Mouse (Mus musculus): ENCODE measurements around the gene Epdr1.
A peak's percentile ranks its signal among the peaks of the same experiment; 100 is the strongest.

Gene Epdr1

GRCm38 (mm10) chr13:19619216-19619927 lies at the start of gene Epdr1:
Gene Epdr1, minus strand, starts transcription at chr13:19619927.
- DNase-seq: peak; percentile 47

GRCm38 (mm10) chr13:19668355-19669140 lies 48.8 kb upstream of the Epdr1 start:
- no peak for DNase-seq

- DNase-seq: no peak
Measured at GRCm38 (mm10) chr13:19652405-19652804, 32.7 kb upstream of the Epdr1 start.

GRCm38 (mm10) chr13:19649824-19650223 lies 30.1 kb upstream of the Epdr1 start:
- no peak for DNase-seq

DNA sequence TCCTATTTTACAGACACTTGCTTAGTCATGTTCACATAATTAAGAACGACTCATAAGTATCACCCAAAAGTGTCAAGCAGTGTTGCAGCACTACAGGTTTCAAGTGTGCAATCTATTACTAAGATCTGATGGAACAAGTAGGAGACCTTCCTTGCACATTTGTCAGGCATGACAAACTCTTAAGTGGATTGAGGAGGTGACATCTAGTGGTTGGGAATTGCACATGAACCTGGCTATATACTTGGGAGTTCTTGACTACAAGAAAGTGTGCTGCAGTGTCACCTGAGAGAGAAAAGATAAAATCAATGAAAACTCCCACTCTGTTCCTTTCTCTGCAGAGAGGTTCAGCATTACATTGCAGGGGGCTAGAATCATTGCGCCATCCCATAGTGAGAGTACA lies 24.5 kb upstream of the Epdr1 start:
- no peak for DNase-seq

DNA sequence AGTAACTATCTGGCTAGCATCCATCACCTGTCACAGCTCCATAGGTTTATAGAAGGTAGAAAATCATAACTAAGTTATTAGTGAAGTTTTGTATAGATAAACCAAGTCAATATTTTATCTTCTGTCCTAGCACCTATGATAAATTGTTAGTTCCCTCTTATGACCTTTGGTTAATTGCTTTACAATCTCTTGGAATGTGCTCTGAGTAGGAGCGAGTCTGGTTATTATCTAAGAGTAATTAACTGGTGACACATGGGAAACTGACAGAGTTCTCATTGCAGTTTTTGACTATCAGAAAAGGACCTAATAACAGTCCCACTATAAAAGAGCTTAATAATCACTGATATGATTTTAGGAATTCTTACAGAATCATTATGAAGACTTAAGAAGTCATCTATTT lies 23.8 kb upstream of the Epdr1 start:
- no peak for DNase-seq

DNA sequence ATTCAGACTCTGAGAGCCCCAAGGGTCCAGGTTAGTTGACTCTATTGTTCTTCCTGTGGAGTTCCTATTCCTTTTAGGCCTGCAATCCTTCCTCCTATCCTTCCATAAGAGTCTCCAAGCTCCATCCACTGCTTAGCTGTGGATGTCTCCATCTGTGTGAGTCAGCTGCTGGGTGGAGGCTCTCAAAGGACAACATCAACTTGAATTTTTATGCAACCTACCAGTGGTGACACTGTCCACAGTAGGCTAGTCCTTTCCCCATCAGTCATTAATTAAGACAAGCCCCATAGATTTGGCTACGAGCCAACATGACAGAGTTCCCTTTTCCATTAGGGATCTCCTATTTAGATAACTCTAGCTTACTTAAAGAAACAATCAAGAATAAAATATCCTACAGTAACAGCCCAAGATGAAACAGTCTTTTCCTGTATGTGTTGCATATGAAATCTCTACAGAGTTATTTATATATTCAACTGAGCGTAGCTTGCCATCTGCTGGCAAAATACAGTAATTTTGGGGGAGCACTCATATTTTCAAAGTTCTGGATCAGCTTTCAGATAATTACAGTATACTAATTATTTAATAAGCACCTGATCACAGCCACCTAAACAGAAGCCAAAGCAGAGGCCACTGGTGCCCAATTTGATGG lies 20.6 kb upstream of the Epdr1 start:
- DNase-seq: no peak

- DNase-seq: peak; percentile 21
Measured at GRCm38 (mm10) chr13:19636131-19636530, 16.4 kb upstream of the Epdr1 start.

DNA sequence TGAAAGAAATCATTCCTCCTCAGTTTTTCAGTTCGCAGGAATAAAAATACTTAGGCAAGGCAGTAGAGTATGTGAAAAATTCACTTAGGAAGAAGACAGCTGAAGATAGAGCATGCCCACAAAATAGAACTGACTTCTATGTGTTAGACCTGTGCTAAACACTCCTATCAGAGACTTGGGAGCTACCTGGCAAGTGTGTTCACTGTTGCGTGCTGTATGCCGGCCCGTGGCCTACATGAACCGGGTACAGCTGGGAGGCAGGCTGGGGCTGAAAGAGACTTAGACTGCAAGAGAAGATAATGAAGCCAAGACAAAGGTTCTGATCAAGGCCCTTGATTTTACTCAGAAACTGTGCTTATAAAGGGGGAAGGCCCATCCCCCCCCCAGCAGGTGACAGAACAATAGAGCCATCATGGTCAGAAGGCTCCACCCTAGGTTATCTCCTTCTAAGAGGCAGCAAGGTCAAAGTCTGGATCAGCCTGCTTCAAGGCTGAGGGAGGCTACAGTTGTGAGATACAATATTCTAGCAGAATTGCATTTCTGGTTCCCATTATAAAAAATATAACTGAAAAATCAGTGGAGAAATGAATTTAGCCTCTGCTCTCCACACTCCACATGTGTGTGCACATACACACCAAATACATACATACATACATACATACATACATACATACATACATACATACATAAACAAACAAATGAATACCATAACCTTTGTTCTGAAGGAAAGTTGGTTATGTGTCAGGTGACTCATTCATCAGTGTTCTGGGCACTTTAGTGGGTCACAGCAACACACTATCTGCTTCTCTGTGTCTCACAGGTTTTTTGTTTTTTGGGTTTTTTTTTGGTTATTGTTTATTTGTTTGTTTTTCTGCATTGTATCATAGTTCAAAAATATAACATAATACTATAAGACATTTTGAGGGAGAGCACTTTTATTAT lies 11.3 kb upstream of the Epdr1 start:
- no peak for DNase-seq

GRCm38 (mm10) chr13:19626473-19626872 lies 6.7 kb upstream of the Epdr1 start:
- DNase-seq: no peak

DNA sequence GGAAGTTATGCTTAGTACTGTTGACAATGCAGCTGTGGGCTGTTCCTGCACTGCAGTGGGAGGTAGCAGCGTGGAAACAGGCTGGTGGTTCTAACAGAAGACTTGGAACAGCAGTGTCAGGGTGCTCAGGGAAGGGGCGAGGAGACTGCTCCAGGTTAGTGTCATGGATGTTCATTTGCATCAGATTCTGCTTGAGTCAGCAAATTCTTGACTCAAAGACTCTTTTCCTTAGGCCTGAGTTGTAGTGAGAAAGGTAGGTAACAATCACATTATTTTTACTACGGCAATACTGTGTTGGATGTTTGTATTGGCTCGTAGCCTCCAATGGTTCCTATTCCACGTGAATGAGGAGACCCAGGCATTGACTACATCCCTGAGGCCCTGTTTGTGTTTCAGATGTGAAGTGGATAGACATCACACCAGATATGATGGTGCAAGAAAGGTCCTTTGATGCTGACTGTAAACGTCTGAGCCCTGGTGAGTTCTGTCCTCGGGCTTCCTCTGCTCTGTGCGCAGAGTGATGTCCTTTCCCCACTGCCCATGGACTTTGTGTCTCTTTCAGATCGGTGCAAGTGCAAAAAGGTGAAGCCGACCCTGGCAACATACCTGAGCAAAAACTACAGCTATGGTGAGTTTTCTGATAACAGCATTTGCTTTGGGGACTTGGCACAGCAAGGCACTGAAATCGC lies 5.0 kb upstream of the Epdr1 start:
- no peak for DNase-seq

DNA sequence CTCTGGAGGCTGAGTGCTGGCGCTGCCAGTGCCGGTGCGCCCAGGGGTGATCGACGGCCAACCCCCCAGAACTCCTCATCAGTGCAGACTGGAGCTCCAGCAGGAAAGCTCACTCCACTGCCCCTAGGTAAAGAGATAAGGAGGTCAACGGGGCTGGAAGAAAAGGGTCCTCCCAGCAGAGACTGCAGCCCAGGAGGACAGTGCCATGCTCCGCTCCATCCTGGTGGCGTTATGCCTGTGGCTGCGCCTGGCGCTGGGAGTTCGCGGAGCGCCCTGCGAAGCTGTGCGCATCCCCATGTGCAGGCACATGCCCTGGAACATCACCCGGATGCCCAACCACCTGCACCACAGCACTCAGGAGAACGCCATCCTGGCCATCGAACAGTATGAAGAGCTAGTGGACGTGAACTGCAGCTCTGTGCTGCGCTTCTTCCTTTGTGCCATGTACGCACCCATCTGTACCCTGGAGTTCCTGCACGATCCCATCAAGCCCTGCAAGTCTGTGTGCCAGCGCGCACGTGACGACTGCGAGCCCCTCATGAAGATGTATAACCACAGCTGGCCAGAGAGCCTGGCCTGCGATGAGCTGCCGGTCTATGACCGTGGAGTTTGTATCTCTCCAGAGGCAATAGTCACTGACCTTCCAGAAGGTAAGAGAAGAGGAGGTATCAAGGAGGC lies 3.6 kb upstream of the Epdr1 start:
- no peak for DNase-seq

- DNase-seq: peak; percentile 43
Measured at GRCm38 (mm10) chr13:19622573-19623227, 3.0 kb upstream of the Epdr1 start, which contains the start of gene Sfrp4. Gene Sfrp4, plus strand, starts transcription at chr13:19623104.

DNA sequence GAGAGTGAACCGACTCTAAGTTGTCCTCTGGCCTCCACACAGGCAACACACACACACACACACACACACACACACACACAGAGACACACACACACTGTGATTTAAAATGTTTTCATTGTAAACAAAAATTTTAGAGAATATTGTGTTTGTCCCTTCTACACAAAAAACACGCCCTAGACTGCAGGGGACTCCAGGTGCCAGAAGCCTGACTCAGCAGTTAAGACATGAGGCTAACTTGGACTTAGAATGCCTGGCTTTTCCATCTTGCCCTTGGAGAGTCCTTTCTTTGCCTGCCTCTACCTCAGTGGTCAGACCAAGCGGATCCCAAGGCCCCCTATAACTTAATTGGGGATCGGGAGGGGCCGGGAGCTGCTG lies 899 bp downstream of the Epdr1 start:
- no peak for DNase-seq

DNA sequence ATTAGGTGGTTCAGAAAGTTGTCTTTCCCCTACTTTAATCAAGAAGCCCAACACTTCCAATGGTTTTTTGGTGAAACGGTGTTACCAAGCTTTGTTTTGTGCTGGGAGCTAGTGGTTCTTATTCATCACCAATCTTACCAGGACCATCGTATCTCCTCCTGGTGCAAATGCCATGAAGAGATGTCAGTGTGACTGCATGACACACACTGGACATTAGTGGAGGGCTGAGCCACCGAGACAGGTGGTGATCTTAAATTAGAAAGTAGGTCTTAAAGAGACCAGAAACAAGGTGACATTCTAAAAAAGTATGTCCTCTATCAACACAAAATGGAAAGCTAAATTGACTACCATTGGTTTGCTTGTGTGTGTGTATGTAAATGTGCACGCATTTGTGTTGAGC lies 1.6 kb downstream of the Epdr1 start:
- DNase-seq: no peak

GRCm38 (mm10) chr13:19614311-19614710 lies 5.4 kb downstream of the Epdr1 start:
- DNase-seq: no peak

DNA sequence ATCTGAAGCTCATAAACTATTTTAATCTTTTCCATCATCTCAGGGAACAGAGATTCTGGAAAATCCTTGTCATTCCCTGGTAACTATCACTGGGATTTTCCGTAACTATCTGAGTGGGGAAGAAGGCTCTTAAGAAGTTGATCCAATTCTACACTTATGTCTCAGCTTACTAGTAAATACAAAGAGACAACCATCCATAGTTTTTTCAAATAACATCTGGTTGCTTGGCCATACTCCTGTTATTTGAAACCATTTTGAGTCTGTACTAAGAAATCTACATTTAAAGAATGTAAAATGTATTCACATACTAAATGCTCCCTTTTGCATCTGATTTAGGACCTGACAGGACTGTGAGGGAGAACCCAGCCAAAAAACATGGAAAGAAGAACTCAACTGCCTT lies 6.3 kb downstream of the Epdr1 start:
- DNase-seq: no peak

DNA sequence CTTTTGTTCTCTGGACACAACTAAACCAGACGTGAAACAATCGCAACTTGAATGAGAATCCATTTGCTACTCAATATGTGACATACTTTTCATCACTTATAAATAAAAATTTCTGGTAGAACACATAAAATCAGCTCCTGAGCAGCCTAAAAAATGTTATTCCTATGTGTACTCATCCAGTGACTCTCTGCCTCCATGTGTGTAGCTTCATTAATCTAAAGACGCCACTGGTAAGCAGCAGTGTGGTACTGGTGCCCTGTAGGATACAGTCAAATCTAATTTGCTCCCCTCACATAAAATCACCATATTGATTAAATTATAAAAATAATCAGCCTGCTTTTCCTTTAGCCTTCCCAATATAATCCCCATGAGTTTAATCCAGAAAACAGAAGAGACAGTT lies 6.8 kb downstream of the Epdr1 start:
- no peak for DNase-seq

- no peak for DNase-seq
Measured at GRCm38 (mm10) chr13:19612348-19612747, 7.4 kb downstream of the Epdr1 start.

GRCm38 (mm10) chr13:19608120-19608519 lies 11.6 kb downstream of the Epdr1 start:
- no peak for DNase-seq

DNA sequence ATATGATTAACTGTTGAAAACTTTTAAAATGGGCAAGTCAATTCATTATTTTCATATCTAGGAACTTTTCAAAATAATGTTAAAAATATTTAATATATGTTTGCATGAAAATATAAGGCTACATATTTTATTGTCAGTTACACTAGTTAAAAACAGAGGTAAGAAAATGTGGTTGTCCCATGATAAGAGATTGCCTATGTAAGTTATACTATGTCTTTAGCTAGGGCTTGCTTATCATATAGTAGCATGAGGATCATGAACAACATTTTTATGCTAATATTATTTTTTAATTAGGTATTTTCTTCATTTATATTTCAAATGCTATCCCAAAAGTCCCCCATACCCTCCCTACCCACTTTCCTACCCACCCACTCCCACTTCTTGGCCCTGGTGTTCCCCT lies 14.8 kb downstream of the Epdr1 start:
- DNase-seq: no peak

All from lung, postnatal 36 days (tissue).